Mouse (Mus musculus): Measurements from ENCODE around the gene Fam19a4.
"Not testable (repeated sequence)": the region's sequence is repeated elsewhere in the genome, so short reads cannot be mapped to it uniquely, and the experiment has no call there.

Fam19a4 gene

DNA sequence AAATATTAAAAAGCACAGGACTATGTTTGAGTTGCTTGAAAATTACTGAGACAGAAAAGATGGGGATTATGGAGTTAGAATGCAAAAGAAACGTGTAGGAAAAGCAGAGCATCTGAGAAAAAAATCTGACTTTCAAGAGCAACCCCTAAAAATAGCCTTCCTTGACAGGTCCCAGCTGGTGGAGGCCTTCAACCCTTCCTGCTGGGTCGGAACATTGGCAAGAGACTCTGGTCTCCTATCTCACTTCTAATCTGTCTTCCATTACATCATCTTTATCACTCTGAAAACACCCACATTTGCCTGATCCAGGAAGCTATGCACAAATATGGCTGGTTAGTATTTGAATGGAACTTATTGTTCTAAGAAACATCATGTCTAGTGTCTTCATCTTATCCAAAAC lies 115.4 kb downstream of the Fam19a4 start:
- DNase-seq (ENCODE audit: low spot score), result no peak

- no peak for DNase-seq (ENCODE audit: low spot score)
These were observed 124.4 kb downstream of the Fam19a4 start for GRCm38 (mm10) chr6:96935776-96936175.

GRCm38 (mm10) chr6:96909061-96909480 lies 151.1 kb downstream of the Fam19a4 start:
- DNase-seq (ENCODE audit: low spot score), result no peak

GRCm38 (mm10) chr6:96877105-96877504 lies 183.1 kb downstream of the Fam19a4 start:
- DNase-seq (ENCODE audit: low spot score), result not testable (repeated sequence)

DNA sequence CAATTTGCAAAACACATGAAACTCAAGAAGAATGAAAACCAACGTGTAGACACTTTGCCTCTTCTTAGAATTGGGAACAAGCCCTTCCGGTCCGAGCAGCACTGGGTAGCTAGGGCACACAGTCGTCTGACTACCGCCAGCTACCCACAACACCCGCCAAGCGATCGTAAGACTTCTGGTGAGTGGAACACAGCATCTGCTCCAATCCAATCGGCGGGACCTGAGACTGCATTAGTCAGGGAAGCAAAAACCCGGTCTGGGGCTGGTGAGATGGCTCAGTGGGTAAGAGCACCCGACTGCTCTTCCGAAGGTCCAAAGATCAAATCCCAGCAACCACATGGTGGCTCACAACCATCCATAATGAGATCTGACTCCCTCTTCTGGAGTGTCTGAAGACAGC lies 183.6 kb downstream of the Fam19a4 start:
- not testable (repeated sequence) for DNase-seq (ENCODE audit: low spot score)

DNA sequence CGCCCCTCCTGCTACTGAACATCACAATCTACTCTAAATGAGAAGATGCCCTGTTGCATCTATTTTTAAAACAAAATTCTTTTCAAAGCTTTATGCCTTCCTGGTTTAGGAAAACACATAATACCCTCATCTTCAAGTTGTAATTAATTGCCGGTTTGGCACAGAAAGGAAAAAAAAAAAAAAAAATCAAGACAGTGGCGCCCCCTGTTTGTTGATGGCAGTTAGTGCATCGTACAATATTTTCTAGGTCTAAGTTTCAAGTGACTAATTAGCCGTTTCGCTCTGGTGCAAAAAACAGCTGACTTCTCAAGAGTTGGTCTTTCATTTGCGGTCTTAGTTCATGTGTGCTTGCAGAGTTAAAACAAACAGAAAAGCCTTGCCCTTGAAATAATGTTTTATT lies 207.1 kb downstream of the Fam19a4 start:
- DNase-seq (ENCODE audit: low spot score), result no peak

DNA sequence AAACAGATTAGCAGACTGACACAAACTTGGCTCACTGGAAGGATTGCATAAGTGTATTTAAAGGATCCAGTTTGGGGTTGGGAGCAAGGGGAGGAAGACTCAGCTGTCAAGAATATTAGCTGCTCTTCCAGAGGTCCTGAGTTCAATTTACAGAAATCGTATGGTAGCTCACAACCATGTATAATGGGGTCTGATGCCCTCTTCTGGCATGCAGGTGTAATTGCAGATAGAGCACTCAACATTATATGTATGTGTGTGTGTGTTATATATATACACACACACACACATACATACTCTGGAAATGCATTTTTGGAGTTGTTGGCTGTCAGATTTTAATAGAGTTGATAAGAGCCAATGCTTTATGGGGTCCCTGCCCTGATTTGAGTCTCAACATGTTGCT lies 216.3 kb downstream of the Fam19a4 start:
- DNase-seq (ENCODE audit: low spot score), result no peak

DNA sequence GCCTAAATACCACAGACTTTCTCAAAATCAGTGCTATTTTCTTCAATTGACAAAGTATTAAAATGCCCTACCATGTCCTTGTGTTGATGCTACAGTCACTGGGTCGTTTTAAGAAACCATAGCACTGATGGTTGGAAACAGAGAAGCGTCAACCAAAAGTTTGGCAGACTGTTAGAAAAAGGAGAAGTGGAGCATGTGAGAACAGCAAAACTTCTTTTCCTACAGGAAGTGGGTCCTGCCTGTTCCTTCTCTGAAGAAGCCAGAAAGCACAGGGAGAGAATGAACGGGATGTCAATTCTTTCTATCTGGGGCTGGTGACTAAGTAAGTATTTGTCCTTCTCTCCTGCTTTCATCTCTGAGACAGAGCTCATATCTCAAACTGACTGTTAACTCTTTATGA lies 219.6 kb downstream of the Fam19a4 start:
- no peak for DNase-seq (ENCODE audit: low spot score)

DNA sequence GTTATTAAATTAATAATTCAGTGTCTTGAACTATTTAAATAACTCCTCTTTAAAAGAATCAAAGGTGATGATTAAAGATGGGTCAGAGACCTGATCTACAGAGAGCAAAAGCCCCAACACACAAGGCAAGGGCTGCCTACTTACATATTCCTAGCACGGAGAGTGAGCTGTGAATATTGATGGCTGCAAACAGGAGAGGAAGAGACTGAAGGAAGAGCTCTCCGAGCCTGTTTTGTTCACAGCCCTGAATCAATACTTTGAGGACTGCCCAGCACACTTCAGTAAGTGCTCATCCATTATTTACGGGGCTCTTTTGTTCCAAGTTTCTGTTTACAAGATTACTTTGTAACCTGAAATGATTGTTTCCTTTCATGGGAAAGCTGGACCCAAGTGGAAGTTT lies 233.6 kb downstream of the Fam19a4 start:
- DNase-seq (ENCODE audit: low spot score), result no peak

DNA sequence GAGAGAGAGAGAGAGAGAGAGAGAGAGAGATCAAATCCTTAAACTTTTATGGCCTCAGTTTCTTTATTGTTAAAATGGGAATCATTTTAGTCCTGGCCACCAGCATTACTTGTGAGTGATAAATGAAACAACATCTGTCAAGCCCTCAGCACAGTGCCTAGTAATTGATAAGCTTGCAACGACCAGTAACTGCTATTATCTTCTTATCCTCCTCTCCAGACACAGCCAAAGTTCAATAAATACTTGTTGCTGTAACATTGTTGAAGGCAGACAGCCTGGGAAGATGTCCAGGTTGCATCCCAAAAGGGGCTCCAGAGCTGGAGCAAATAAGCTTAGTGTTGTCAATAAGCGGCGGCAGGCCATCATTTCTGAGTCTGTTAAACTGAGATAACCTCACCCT lies 257.2 kb downstream of the Fam19a4 start:
- DNase-seq (ENCODE audit: low spot score), result no peak

- no peak for DNase-seq (ENCODE audit: low spot score)
These were observed 261.5 kb downstream of the Fam19a4 start for GRCm38 (mm10) chr6:96798746-96799145.

DNA sequence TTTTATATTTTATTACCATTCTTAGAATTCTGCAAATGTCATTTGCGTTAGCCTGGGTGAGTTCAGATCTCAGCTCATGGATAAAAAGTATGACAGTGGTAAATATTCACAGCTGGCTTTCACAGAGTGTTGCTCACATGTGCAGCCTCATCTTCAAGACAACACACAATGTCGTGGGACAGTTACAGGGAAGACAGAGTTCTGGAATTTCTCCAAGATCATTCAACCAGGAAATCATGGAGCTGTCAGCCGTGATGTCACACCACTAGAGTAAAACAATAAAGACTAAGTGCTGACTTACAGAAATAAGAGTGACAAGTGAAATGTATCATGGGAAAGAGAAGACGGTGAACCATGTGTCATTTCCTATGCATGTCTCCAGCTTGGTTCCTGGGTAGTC lies 262.8 kb downstream of the Fam19a4 start:
- DNase-seq (ENCODE audit: low spot score), result no peak
